Mouse (Mus musculus) embryonic facial prominence, embryonic 13.5 days (tissue): ENCODE results near the gene Pde4dip. TPM values are rescaled to one million over a fixed set of nuclear protein-coding genes. Genes with fewer than 3 reads are reported as not detected.
A peak's percentile ranks its signal among the peaks of the same experiment; 100 is the strongest.

Source experiments
- ATAC-seq: fragments of 200-750 bp; cut with Nextera tagmentation; 2 replicates; pipeline ENCODE4 v1.8.0; 2017; ENCODE audit warnings: low read depth; ENCODE audit not compliant: insufficient number of reproducible peaks, insufficient read depth, low FRiP score, low TSS enrichment
- H3K27ac ChIP-seq: fragments of 300-500 bp; sonication (generic); 2 replicates; pipeline ENCODE4 v1.5.1; 2015; ENCODE audit warnings: moderate library complexity, mild to moderate bottlenecking, inconsistent platforms
- H3K27me3 ChIP-seq: fragments of 300-500 bp; sonication (generic); 2 replicates; pipeline ENCODE4 v1.6.1; 2015; ENCODE audit warnings: mild to moderate bottlenecking, inconsistent platforms
- H3K36me3 ChIP-seq: fragments of 300-500 bp; sonication (generic); 2 replicates; pipeline ENCODE4 v1.6.1; 2015; ENCODE audit warnings: mild to moderate bottlenecking, inconsistent platforms
- H3K4me1 ChIP-seq: fragments of 300-500 bp; sonication (generic); 2 replicates; pipeline ENCODE4 v1.6.1; 2015; ENCODE audit warnings: inconsistent platforms
- H3K4me2 ChIP-seq: fragments of 300-500 bp; sonication (generic); 2 replicates; pipeline ENCODE4 v1.6.1; 2015; ENCODE audit warnings: moderate library complexity, mild to moderate bottlenecking, inconsistent platforms
- H3K4me3 ChIP-seq: fragments of 300-500 bp; sonication (generic); 2 replicates; pipeline ENCODE4 v1.5.1; 2015; ENCODE audit warnings: mild to moderate bottlenecking, inconsistent platforms
- H3K9ac ChIP-seq: fragments of 300-500 bp; sonication (generic); 2 replicates; pipeline ENCODE4 v1.6.1; 2015; ENCODE audit warnings: mild to moderate bottlenecking, inconsistent platforms
- H3K9me3 ChIP-seq: fragments of 300-500 bp; sonication (generic); 2 replicates; pipeline ENCODE4 v1.6.1; 2016; ENCODE audit warnings: inconsistent platforms
- WGBS: fragments of 180-500 bp; shearing (Covaris S2); methylation state at CpG from one replicate; pipeline ENCODE4 v1.1.7; 2015; ENCODE audit warnings: mixed read lengths; 5-methylcytosine and 5-hydroxymethylcytosine counted together
- polyA plus RNA-seq: library from polyadenylated mRNA; unstranded; fragments of >200 nt; fragmentation: Nextera tagmentation; extraction: Ambion mirVana; gene quantifications from 2 replicates; pipeline ENCODE4 v1.2.1, GENCODE M21; 2015

Pde4dip gene
- polyA plus RNA-seq, 1 experiment from 2014 or later = 21.9 TPM

GRCm38 (mm10) chr3:97867221-97868023, 21.1 kb downstream of the Pde4dip start:
- H3K27ac ChIP-seq = no peak overlapping the region

DNA sequence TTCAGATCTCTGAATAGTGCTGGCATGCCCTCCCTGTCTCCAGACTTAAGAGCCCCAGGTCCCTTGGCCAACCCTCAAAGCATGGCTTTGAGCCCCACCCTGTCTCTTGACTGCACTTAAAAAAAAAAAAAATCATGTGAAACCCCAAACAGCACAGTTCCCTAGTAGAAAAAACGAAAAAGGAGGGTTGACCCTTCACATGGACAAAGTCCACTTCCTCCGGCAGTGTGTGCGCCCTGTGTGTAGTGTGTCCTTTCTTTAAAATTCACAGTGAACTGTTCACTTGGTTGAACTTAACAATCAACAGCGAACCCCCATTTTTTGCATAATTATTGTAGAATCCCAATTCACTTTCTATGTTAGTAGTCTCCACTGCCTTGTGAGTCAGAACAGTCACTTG, 21.8 kb downstream of the Pde4dip start:
- Histone ChIP-seq H3K36me3 (no peaks in the 10 kb centered on the region), H3K4me2 (peak overlapping the region; percentile 99), H3K9ac (no peak overlapping the region), H3K27me3 (peaks cover 32% of the 10 kb centered on the region), H3K9me3 (no peaks in the 10 kb centered on the region), H3K27ac (no peak overlapping the region), H3K4me3 (peak overlapping the region; percentile 55), H3K4me1 (peaks cover 14% of the 10 kb centered on the region)
- ATAC-seq = no peak
- WGBS = 58% methylated on average over 4 of the region's 4 CpGs

More at GRCm38 (mm10) chr3:97867221-97868023, 21.1 kb downstream of the Pde4dip start:
- peaks cover 14% of the 10 kb centered on the region for H3K4me1 ChIP-seq
- peak overlapping the region; percentile 99 for H3K4me2 ChIP-seq
- peak overlapping the region; percentile 55 for H3K4me3 ChIP-seq
- no peaks in the 10 kb centered on the region for H3K36me3 ChIP-seq
- ATAC-seq = no peak
- peaks cover 32% of the 10 kb centered on the region for H3K27me3 ChIP-seq
- H3K9ac ChIP-seq = peak overlapping the region; percentile 72
- no peaks in the 10 kb centered on the region for H3K9me3 ChIP-seq
- 3% methylated on average over 28 of the region's 28 CpGs for WGBS

- Histone ChIP-seq H3K4me2 (no peak overlapping the region), H3K36me3 (no peaks in the 10 kb centered on the region), H3K4me1 (no peaks in the 10 kb centered on the region), H3K9ac (no peak overlapping the region), H3K27me3 (peaks cover 3% of the 10 kb centered on the region), H3K27ac (no peak overlapping the region), H3K4me3 (no peak overlapping the region), H3K9me3 (no peaks in the 10 kb centered on the region)
- no peak for ATAC-seq
- 89% methylated on average over 7 of the region's 7 CpGs for WGBS
Observed at GRCm38 (mm10) chr3:97860820-97861451, 27.6 kb downstream of the Pde4dip start.

GRCm38 (mm10) chr3:97859400-97859799, 29.1 kb downstream of the Pde4dip start:
- Histone ChIP-seq H3K4me2 (no peak overlapping the region), H3K9ac (no peak overlapping the region), H3K9me3 (no peaks in the 10 kb centered on the region), H3K27ac (no peak overlapping the region), H3K4me3 (no peak overlapping the region), H3K4me1 (no peaks in the 10 kb centered on the region), H3K27me3 (no peaks in the 10 kb centered on the region), H3K36me3 (no peaks in the 10 kb centered on the region)
- no peak for ATAC-seq
- 71% methylated on average over 1 of the region's 1 CpGs for WGBS

GRCm38 (mm10) chr3:97854575-97855384, 33.7 kb downstream of the Pde4dip start:
- no peak overlapping the region for H3K9ac ChIP-seq
- H3K4me3 ChIP-seq = no peak overlapping the region
- H3K4me1 ChIP-seq = no peaks in the 10 kb centered on the region
- H3K4me2 ChIP-seq = no peak overlapping the region
- no peaks in the 10 kb centered on the region for H3K36me3 ChIP-seq
- no peaks in the 10 kb centered on the region for H3K27me3 ChIP-seq
- 70% methylated on average over 9 of the region's 9 CpGs for WGBS
- no peak for ATAC-seq
- no peaks in the 10 kb centered on the region for H3K9me3 ChIP-seq
- H3K27ac ChIP-seq = no peak overlapping the region

DNA sequence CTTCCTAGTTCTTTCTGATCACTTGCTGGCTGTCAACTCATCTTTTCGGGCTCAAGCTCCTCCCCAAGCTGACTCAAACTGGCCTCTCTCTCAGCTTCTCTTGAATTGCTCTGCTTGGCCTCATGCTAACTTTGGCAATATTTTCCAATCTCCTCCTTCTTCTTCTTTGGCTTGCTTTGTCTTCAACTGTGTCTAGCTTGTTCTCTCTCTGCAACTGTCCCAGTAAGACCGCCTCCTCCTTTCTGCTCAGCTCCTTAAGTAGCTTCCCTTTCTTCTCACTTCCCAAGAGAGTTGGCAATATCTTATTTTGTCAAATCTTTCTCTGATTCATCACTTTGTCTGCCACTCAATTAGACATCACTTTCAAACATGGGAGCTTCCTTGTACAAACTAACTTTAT, 36.7 kb downstream of the Pde4dip start:
- no peak overlapping the region for H3K4me3 ChIP-seq
- no peak overlapping the region for H3K27ac ChIP-seq
- no peaks in the 10 kb centered on the region for H3K4me1 ChIP-seq
- 91% methylated on average over 2 of the region's 2 CpGs for WGBS
- no peak overlapping the region for H3K4me2 ChIP-seq
- H3K36me3 ChIP-seq = no peaks in the 10 kb centered on the region
- H3K9me3 ChIP-seq = no peaks in the 10 kb centered on the region
- no peak overlapping the region for H3K9ac ChIP-seq
- no peak for ATAC-seq
- no peaks in the 10 kb centered on the region for H3K27me3 ChIP-seq

DNA sequence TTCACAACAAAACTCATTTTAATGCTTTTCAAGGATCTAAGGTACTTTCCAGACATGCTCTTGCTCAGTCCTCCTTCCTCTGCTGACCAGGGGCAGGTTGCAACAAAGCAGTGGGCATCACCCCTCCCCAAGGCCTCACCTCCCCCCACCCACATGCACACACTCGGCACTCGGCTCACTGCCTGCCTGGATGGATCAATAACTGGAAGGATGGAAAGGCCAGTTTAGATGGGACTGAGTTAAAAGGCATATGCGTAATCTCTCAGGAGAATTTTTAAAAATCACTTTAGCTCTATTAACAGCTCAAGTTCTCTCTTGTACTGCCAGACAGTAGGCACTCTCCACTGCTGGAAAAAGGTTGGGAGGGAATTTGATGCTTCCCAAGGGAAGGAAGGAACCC, 40.9 kb downstream of the Pde4dip start:
- no peak for ATAC-seq
- WGBS = 51% methylated on average over 3 of the region's 3 CpGs
- H3K27me3 ChIP-seq = 0 out of 2 replicates have a peak, but pooled peaks cover 2% of the 10 kb centered on the region
- H3K9ac ChIP-seq = no peak overlapping the region
- no peaks in the 10 kb centered on the region for H3K9me3 ChIP-seq
- H3K36me3 ChIP-seq = no peaks in the 10 kb centered on the region
- H3K4me3 ChIP-seq = no peak overlapping the region
- H3K4me2 ChIP-seq = no peak overlapping the region
- H3K27ac ChIP-seq = no peak overlapping the region
- no peaks in the 10 kb centered on the region for H3K4me1 ChIP-seq

- Histone ChIP-seq H3K4me2 (no peak overlapping the region), H3K27ac (no peak overlapping the region), H3K9me3 (no peaks in the 10 kb centered on the region), H3K27me3 (0 out of 2 replicates have a peak, but pooled peaks cover 3% of the 10 kb centered on the region), H3K36me3 (no peaks in the 10 kb centered on the region), H3K9ac (no peak overlapping the region), H3K4me1 (no peaks in the 10 kb centered on the region), H3K4me3 (no peak overlapping the region)
- no peak for ATAC-seq
- WGBS = 56% methylated on average over 4 of the region's 4 CpGs
Observed at GRCm38 (mm10) chr3:97846448-97846847, 42.1 kb downstream of the Pde4dip start.

- Histone ChIP-seq H3K4me2 (no peak overlapping the region), H3K4me3 (no peak overlapping the region), H3K36me3 (no peaks in the 10 kb centered on the region), H3K27ac (no peak overlapping the region), H3K9ac (no peak overlapping the region), H3K27me3 (0 out of 2 replicates have a peak, but pooled peaks cover 3% of the 10 kb centered on the region), H3K9me3 (no peaks in the 10 kb centered on the region), H3K4me1 (no peaks in the 10 kb centered on the region)
- 72% methylated on average over 2 of the region's 2 CpGs for WGBS
- ATAC-seq = no peak
Observed at GRCm38 (mm10) chr3:97844821-97845201, 43.7 kb downstream of the Pde4dip start.

DNA sequence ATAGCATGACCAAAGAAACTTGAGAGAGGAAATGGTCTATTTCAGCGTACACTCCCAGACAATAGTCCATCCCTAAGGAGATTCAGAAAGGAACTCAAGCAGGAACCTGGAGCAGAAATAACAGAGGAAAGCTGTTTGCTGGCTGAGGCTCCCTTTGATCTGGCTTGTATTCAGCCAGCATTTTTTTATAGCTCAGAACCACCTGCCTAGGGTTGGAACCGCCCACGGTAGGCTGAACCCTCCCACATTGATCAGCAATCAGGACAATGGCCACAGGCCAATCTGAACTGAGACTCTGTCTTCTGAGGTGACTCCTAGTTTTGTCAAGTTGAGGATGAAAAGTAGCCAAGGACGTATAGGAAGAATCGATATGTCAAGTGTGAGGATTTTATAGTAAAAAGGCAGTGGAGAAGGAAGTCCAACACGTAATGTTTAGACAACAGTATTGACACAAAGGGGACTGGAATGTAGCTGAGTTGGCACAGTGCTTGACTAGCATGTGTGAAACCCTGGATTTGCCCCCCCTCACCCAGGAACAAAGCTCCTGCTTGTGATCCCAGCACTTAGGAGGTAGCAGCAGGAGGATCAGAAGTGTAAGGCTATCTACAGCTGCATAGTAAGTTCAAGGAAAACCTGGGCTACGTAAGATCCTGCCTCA, 44.2 kb downstream of the Pde4dip start:
- Histone ChIP-seq H3K27me3 (0 out of 2 replicates have a peak, but pooled peaks cover 3% of the 10 kb centered on the region), H3K27ac (no peak overlapping the region), H3K9me3 (no peaks in the 10 kb centered on the region), H3K36me3 (no peaks in the 10 kb centered on the region), H3K4me2 (no peak overlapping the region), H3K4me3 (no peak overlapping the region), H3K9ac (no peak overlapping the region), H3K4me1 (no peaks in the 10 kb centered on the region)
- 88% methylated on average over 7 of the region's 7 CpGs for WGBS
- no peak for ATAC-seq

- no peaks in the 10 kb centered on the region for H3K36me3 ChIP-seq
- WGBS = 63% methylated on average over 2 of the region's 2 CpGs
- H3K4me1 ChIP-seq = no peaks in the 10 kb centered on the region
- H3K4me2 ChIP-seq = no peak overlapping the region
- H3K9me3 ChIP-seq = no peaks in the 10 kb centered on the region
- no peak overlapping the region for H3K4me3 ChIP-seq
- H3K9ac ChIP-seq = no peak overlapping the region
- H3K27ac ChIP-seq = no peak overlapping the region
- no peak for ATAC-seq
- H3K27me3 ChIP-seq = 0 out of 2 replicates have a peak, but pooled peaks cover 3% of the 10 kb centered on the region
Observed at GRCm38 (mm10) chr3:97842641-97843040, 45.9 kb downstream of the Pde4dip start.
